Mouse (Mus musculus) cerebellum, adult 2 months (tissue): ENCODE results near the gene Tmem217. TPM values are rescaled to one million over a fixed set of nuclear protein-coding genes. Genes with fewer than 3 reads are reported as not detected.

ENCODE experiments used
- DNase-seq, 2 experiments: peaks; one replicate each; pipeline ENCODE4 v3.0.0; 2021
- H3K27ac ChIP-seq: fragments of 200-500 bp; 2 replicates; pipeline ENCODE4 v1.5.1; 2012; ENCODE audit warnings: low read length, control low read depth, inconsistent platforms; ENCODE audit not compliant: insufficient read depth
- H3K27me3 ChIP-seq: fragments of 200-500 bp; 2 replicates; pipeline ENCODE4 v1.6.1; 2012; ENCODE audit warnings: inconsistent platforms, mild to moderate bottlenecking, low read length, moderate library complexity; ENCODE audit not compliant: control insufficient read depth, insufficient read depth
- H3K4me1 ChIP-seq: fragments of 200-500 bp; 2 replicates; pipeline ENCODE4 v1.6.1; 2011; ENCODE audit warnings: low read length; ENCODE audit not compliant: control insufficient read depth, insufficient read depth
- H3K4me3 ChIP-seq: fragments of 200-500 bp; replicated peaks from 2 replicates; pipeline ENCODE3; 2011; ENCODE audit warnings: mild to moderate bottlenecking, low read depth, low read length, control low read depth; ENCODE audit not compliant: insufficient read depth
- CTCF ChIP-seq: fragments of 200-500 bp; IDR thresholded peaks from 2 replicates; pipeline ENCODE4 v1.5.1; 2011; ENCODE audit warnings: low read depth, mild to moderate bottlenecking, control low read depth, low read length, moderate library complexity, borderline replicate concordance; ENCODE audit not compliant: insufficient read depth
- POLR2A ChIP-seq: fragments of 200-500 bp; IDR thresholded peaks from 2 replicates; pipeline ENCODE4 v1.6.1; 2011; ENCODE audit warnings: low read length, control low read depth, borderline replicate concordance; ENCODE audit not compliant: insufficient read depth
- WGBS: fragments of 180-500 bp; shearing (Covaris S2); methylation state at CpG from one replicate; pipeline ENCODE4 v1.1.7; 2018; 5-methylcytosine and 5-hydroxymethylcytosine counted together
- polyA plus RNA-seq: library from polyadenylated mRNA; depleted of rRNA; stranded (reverse); fragments of >200 nt; gene quantifications from 2 replicates; pipeline ENCODE4 v1.2.3, GENCODE M21; 2012; rRNA removed

Tmem217 gene
- polyA plus RNA-seq, 1 experiment = 1.2 TPM

GRCm38 (mm10) chr17:29485336-29486233 is 66.6 kb downstream of the Tmem217 start:
- Histone ChIP-seq H3K27ac (no peak overlapping the region), H3K4me1 (no peaks in the 10 kb centered on the region), H3K4me3 (no peak overlapping the region), H3K27me3 (no peaks in the 10 kb centered on the region)
- WGBS = 79% methylated on average over 3 of the region's 3 CpGs
- no peak for TF ChIP-seq POLR2A
- TF ChIP-seq CTCF = no peak
- no peak for DNase-seq

- 91% methylated on average over 2 of the region's 2 CpGs for WGBS
- DNase-seq = no peak
- H3K4me3 ChIP-seq = no peak overlapping the region
- H3K27me3 ChIP-seq = no peaks in the 10 kb centered on the region
- TF ChIP-seq CTCF = no peak
- TF ChIP-seq POLR2A = no peak
- no peak overlapping the region for H3K27ac ChIP-seq
- H3K4me1 ChIP-seq = no peaks in the 10 kb centered on the region
Observed at GRCm38 (mm10) chr17:29484431-29484830, 67.8 kb downstream of the Tmem217 start.

- TF ChIP-seq POLR2A = no peak
- no peak for TF ChIP-seq CTCF
- 94% methylated on average over 2 of the region's 2 CpGs for WGBS
- no peaks in the 10 kb centered on the region for H3K4me1 ChIP-seq
- no peak overlapping the region for H3K27ac ChIP-seq
- H3K4me3 ChIP-seq = no peak overlapping the region
- no peak for DNase-seq
- H3K27me3 ChIP-seq = no peaks in the 10 kb centered on the region
Observed at GRCm38 (mm10) chr17:29483282-29483681, 68.9 kb downstream of the Tmem217 start.

GRCm38 (mm10) chr17:29482632-29483031 is 69.6 kb downstream of the Tmem217 start:
- Histone ChIP-seq H3K27ac (no peak overlapping the region), H3K4me3 (no peak overlapping the region), H3K4me1 (no peaks in the 10 kb centered on the region), H3K27me3 (no peaks in the 10 kb centered on the region)
- DNase-seq = no peak
- TF ChIP-seq POLR2A (no peak), CTCF (no peak)
- 90% methylated on average over 7 of the region's 7 CpGs for WGBS

GRCm38 (mm10) chr17:29480256-29480655 is 71.9 kb downstream of the Tmem217 start:
- Histone ChIP-seq H3K27me3 (no peaks in the 10 kb centered on the region), H3K4me1 (no peaks in the 10 kb centered on the region), H3K4me3 (no peak overlapping the region), H3K27ac (no peak overlapping the region)
- 94% methylated on average over 2 of the region's 2 CpGs for WGBS
- no peak for DNase-seq
- TF ChIP-seq CTCF (no peak), POLR2A (no peak)

- no peak for DNase-seq
- Histone ChIP-seq H3K4me1 (no peaks in the 10 kb centered on the region), H3K27me3 (no peaks in the 10 kb centered on the region), H3K4me3 (no peak overlapping the region), H3K27ac (no peak overlapping the region)
- 88% methylated on average over 4 of the region's 4 CpGs for WGBS
- TF ChIP-seq POLR2A (no peak), CTCF (no peak)
Observed at GRCm38 (mm10) chr17:29478271-29478670, 73.9 kb downstream of the Tmem217 start.

GRCm38 (mm10) chr17:29477357-29477756 is 74.8 kb downstream of the Tmem217 start:
- 91% methylated on average over 10 of the region's 10 CpGs for WGBS

GRCm38 (mm10) chr17:29476461-29476860 is 75.7 kb downstream of the Tmem217 start:
- WGBS = 75% methylated on average over 4 of the region's 4 CpGs
- H3K4me1 ChIP-seq = no peaks in the 10 kb centered on the region
- H3K4me3 ChIP-seq = no peak overlapping the region
- H3K27me3 ChIP-seq = no peaks in the 10 kb centered on the region
- no peak overlapping the region for H3K27ac ChIP-seq
- no peak for DNase-seq
- no peak for TF ChIP-seq POLR2A
- no peak for TF ChIP-seq CTCF

More at GRCm38 (mm10) chr17:29477357-29477756, 74.8 kb downstream of the Tmem217 start:
- TF ChIP-seq POLR2A (no peak), CTCF (no peak)
- H3K27me3 ChIP-seq = no peaks in the 10 kb centered on the region
- no peak for DNase-seq
- H3K4me1 ChIP-seq = no peaks in the 10 kb centered on the region
- H3K27ac ChIP-seq = no peak overlapping the region
- H3K4me3 ChIP-seq = no peak overlapping the region

Other genes with a start within 250 kb of the Tmem217 start
- gene Pi16, start 234.7 kb downstream of the Tmem217 start, polyA plus RNA-seq = 0.75 and 1.0 TPM in 2 replicates
- 447 and 479 TPM in 2 replicates for gene Mtch1, start 204.5 kb downstream of the Tmem217 start, polyA plus RNA-seq
- 5.5 and 5.9 TPM in 2 replicates for gene Fgd2, start 191.5 kb downstream of the Tmem217 start, polyA plus RNA-seq
- 10.5 and 10.9 TPM in 2 replicates for gene Pim1, start 61.6 kb downstream of the Tmem217 start, polyA plus RNA-seq
- gene Gm17657, start 2.7 kb downstream of the Tmem217 start, polyA plus RNA-seq = not detected in 2 replicates
- 37.4 and 37.7 TPM in 2 replicates for gene Tbc1d22b, start 2.6 kb downstream of the Tmem217 start, polyA plus RNA-seq
- gene Rnf8, start 62.4 kb upstream of the Tmem217 start, polyA plus RNA-seq = 66.3 and 72.1 TPM in 2 replicates
- gene Gm28043, start 62.5 kb upstream of the Tmem217 start, polyA plus RNA-seq = 3.2 and 4.3 TPM in 2 replicates
- 96.5 and 99.1 TPM in 2 replicates for gene Cmtr1, start 108.2 kb upstream of the Tmem217 start, polyA plus RNA-seq
- gene Ccdc167, start 164.7 kb upstream of the Tmem217 start, polyA plus RNA-seq = 25.9 and 26.2 TPM in 2 replicates